Mouse (Mus musculus) ES-E14 (cell line): Measurements from ENCODE around the gene Gsta2.
"Not testable (repeated sequence)": the region's sequence is repeated elsewhere in the genome, so short reads cannot be mapped to it uniquely, and the experiment has no call there.

ENCODE experiments used
- CHD2 ChIP-seq: IDR thresholded peaks from 2 replicates; pipeline ENCODE4 v1.6.1; 2014; ENCODE audit warnings: mild to moderate bottlenecking, low read depth, low read length, inconsistent platforms
- HCFC1 ChIP-seq: IDR thresholded peaks from 2 replicates; pipeline ENCODE4 v1.6.1; 2012; ENCODE audit warnings: low read length, inconsistent platforms, borderline replicate concordance; ENCODE audit not compliant: insufficient read depth
- MAFK ChIP-seq: IDR thresholded peaks from 2 replicates; pipeline ENCODE4 v1.6.1; 2014; ENCODE audit warnings: mild to moderate bottlenecking, low read depth, low read length, inconsistent platforms; ENCODE audit not compliant: insufficient read depth
- ZC3H11A ChIP-seq: IDR thresholded peaks from 2 replicates; pipeline ENCODE4 v1.6.1; 2012; ENCODE audit warnings: low read depth, mild to moderate bottlenecking, inconsistent platforms, low read length, borderline replicate concordance
- ZNF384 ChIP-seq: IDR thresholded peaks from 2 replicates; pipeline ENCODE4 v1.6.1; 2012; ENCODE audit warnings: low read depth, low read length, inconsistent platforms

DNA sequence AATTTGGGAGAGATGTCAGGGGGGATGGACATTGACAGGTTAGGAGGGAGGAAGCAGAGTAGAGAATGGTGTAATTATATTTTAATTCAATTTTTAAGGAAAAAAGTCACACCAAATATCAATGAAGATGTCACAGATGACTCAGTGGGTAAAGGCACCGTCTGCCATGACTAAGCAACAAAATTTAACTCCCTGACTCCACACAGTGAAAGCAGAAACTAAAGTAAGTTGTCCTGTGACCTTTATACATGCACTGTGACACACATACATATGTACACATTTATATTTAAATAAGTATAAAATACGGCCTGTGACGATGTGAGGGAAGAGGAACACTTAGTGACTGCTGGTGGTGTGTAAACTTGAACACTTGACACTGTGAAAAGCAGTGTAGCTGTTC, 47.5 kb downstream of the Gsta2 start:
- not testable (repeated sequence) for TF ChIP-seq CHD2, ZC3H11A, ZNF384, HCFC1, MAFK
